Mouse (Mus musculus) intestine, embryonic 16.5 days (tissue): ENCODE results near the gene Bik. TPM values are rescaled to one million over a fixed set of nuclear protein-coding genes. Genes with fewer than 3 reads are reported as not detected.

Experiments
- ATAC-seq: fragments of 200-750 bp; cut with Nextera tagmentation; 2 replicates; pipeline ENCODE4 v1.8.0; 2017; ENCODE audit warnings: moderate TSS enrichment, moderate library complexity
- H3K27ac ChIP-seq: fragments of 300-500 bp; sonication (generic); 2 replicates; pipeline ENCODE4 v1.5.1; 2014; ENCODE audit warnings: mild to moderate bottlenecking, low read length
- H3K27me3 ChIP-seq: fragments of 300-500 bp; sonication (generic); replicated peaks from 2 replicates; pipeline ENCODE4 v1.6.1; 2014; ENCODE audit warnings: low read length, control low read depth, mixed read lengths; ENCODE audit not compliant: control insufficient read depth, insufficient read depth
- H3K36me3 ChIP-seq: fragments of 300-500 bp; sonication (generic); 2 replicates; pipeline ENCODE4 v1.6.1; 2014; ENCODE audit warnings: low read length, control low read depth; ENCODE audit not compliant: control insufficient read depth, insufficient read depth
- H3K4me1 ChIP-seq: fragments of 300-500 bp; sonication (generic); 2 replicates; pipeline ENCODE4 v1.6.1; 2014; ENCODE audit warnings: low read length, control low read depth, mixed read lengths; ENCODE audit not compliant: control insufficient read depth, insufficient read depth
- H3K4me2 ChIP-seq: fragments of 300-500 bp; sonication (generic); 2 replicates; pipeline ENCODE4 v1.6.1; 2014; ENCODE audit warnings: low read depth, low read length, control low read depth
- H3K4me3 ChIP-seq: fragments of 300-500 bp; sonication (generic); 2 replicates; pipeline ENCODE4 v1.5.1; 2014; ENCODE audit warnings: mild to moderate bottlenecking, low read length
- H3K9ac ChIP-seq: fragments of 300-500 bp; sonication (generic); 2 replicates; pipeline ENCODE4 v1.6.1; 2014; ENCODE audit warnings: low read depth, low read length
- H3K9me3 ChIP-seq: fragments of 300-500 bp; sonication (generic); 2 replicates; pipeline ENCODE4 v1.6.1; 2016; ENCODE audit warnings: low read length, control low read depth; ENCODE audit not compliant: control insufficient read depth
- WGBS: fragments of 180-500 bp; shearing (Covaris S2); extraction: QIAGEN DNeasy Blood & Tissue Kit; methylation state at CpG from one replicate; pipeline ENCODE4 v1.1.7; 2014; 5-methylcytosine and 5-hydroxymethylcytosine counted together
- polyA plus RNA-seq: library from polyadenylated mRNA; unstranded; fragments of >200 nt; fragmentation: Nextera tagmentation; extraction: Ambion mirVana; gene quantifications from 2 replicates; pipeline ENCODE4 v1.2.1, GENCODE M21; 2015

Gene Bik
- polyA plus RNA-seq, 1 experiment from 2014 or later, result 4.3 TPM

GRCm38 (mm10) chr15:83583419-83584156, 56.9 kb downstream of the Bik start:
- no peak overlapping the region for H3K27ac ChIP-seq
- 71% methylated on average over 8 of the region's 8 CpGs for WGBS
- H3K27me3 ChIP-seq, result no peaks in the 10 kb centered on the region
- ATAC-seq, result peak; percentile 48; the same call in 1 of the 2 replicates
- H3K4me2 ChIP-seq, result no peak overlapping the region
- peaks cover 32% of the 10 kb centered on the region for H3K36me3 ChIP-seq
- H3K4me3 ChIP-seq, result no peak overlapping the region
- peaks cover 8% of the 10 kb centered on the region; the same call in 1 of the 2 replicates for H3K9me3 ChIP-seq
- no peak overlapping the region for H3K9ac ChIP-seq
- 0 out of 2 replicates have a peak, but pooled peaks cover 2% of the 10 kb centered on the region for H3K4me1 ChIP-seq

DNA sequence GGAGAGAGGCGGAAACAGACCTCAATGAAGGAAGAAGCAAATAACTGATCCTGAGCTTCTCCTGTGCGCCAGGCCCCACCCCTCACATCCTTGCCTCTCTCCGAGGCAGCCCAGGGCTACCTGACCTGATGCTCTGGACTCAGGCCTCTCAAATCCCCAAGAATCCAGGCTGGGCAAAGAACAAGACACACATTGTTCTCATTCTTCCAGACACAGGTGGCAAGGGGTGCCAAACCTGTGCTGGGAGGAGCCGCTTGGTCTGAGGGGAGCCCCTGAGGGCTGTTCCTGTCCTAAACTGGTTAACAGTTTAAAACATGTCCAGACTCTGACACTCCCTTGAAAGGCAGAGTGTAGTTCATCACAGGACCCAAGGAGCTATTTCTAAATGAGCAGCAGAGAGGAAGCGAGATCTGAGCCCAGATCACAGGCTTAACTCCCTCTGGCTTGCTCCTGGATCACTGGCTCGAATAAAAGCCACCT, 58.1 kb downstream of the Bik start:
- WGBS, result 88% methylated on average over 6 of the region's 6 CpGs
- H3K4me3 ChIP-seq, result no peak overlapping the region
- H3K9ac ChIP-seq, result no peak overlapping the region
- no peak for ATAC-seq
- peaks cover 8% of the 10 kb centered on the region; the same call in 1 of the 2 replicates for H3K9me3 ChIP-seq
- peaks cover 25% of the 10 kb centered on the region for H3K36me3 ChIP-seq
- H3K4me2 ChIP-seq, result no peak overlapping the region
- H3K27me3 ChIP-seq, result no peaks in the 10 kb centered on the region
- H3K27ac ChIP-seq, result no peak overlapping the region
- H3K4me1 ChIP-seq, result 0 out of 2 replicates have a peak, but pooled peaks cover 3% of the 10 kb centered on the region

DNA sequence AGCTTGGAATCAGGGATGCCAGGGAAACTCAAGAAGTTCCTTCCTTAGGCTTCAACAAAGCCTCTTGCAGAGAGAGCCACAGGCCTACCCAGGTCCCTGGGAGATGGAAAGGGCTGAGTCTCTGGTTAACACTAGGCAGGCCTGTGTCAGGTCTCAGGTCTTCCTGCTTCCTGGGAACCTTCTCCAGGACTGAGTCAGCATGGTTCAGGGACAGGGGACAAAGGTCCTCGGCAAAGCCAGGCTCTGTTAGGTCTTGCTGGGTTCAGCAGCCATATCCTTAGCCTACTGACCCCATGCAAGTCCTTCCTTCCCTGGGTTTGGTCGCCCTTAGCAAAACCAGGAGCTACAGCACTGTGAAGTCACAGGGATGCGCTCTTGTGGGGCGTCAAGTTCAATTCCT, 64.2 kb downstream of the Bik start:
- Histone ChIP-seq H3K27me3 (no peaks in the 10 kb centered on the region), H3K9ac (no peak overlapping the region), H3K4me3 (no peak overlapping the region), H3K4me2 (no peak overlapping the region), H3K4me1 (peaks cover 34% of the 10 kb centered on the region), H3K9me3 (peaks cover 8% of the 10 kb centered on the region; the same call in 1 of the 2 replicates), H3K27ac (peak overlapping the region; percentile 36), H3K36me3 (peaks cover 11% of the 10 kb centered on the region)
- 82% methylated on average over 4 of the region's 4 CpGs for WGBS
- peak; percentile 31 for ATAC-seq

GRCm38 (mm10) chr15:83591758-83592157, 65.1 kb downstream of the Bik start:
- Histone ChIP-seq H3K4me3 (no peak overlapping the region), H3K4me1 (peaks cover 34% of the 10 kb centered on the region), H3K36me3 (peaks cover 3% of the 10 kb centered on the region), H3K4me2 (no peak overlapping the region), H3K9ac (no peak overlapping the region), H3K27me3 (no peaks in the 10 kb centered on the region), H3K27ac (no peak overlapping the region), H3K9me3 (no peaks in the 10 kb centered on the region)
- no peak for ATAC-seq
- 83% methylated on average over 6 of the region's 6 CpGs for WGBS

- H3K36me3 ChIP-seq, result no peaks in the 10 kb centered on the region
- H3K9me3 ChIP-seq, result no peaks in the 10 kb centered on the region
- peak overlapping the region; percentile 50 for H3K9ac ChIP-seq
- H3K4me3 ChIP-seq, result no peak overlapping the region
- H3K4me1 ChIP-seq, result peaks cover 34% of the 10 kb centered on the region
- 70% methylated on average over 8 of the region's 8 CpGs for WGBS
- no peaks in the 10 kb centered on the region for H3K27me3 ChIP-seq
- ATAC-seq, result no peak
- H3K4me2 ChIP-seq, result no peak overlapping the region
- H3K27ac ChIP-seq, result peak overlapping the region; percentile 52; the same call in 1 of the 2 replicates
Measured at GRCm38 (mm10) chr15:83592260-83593188, 65.9 kb downstream of the Bik start.

- H3K9me3 ChIP-seq, result no peaks in the 10 kb centered on the region
- no peak for ATAC-seq
- H3K4me1 ChIP-seq, result peaks cover 34% of the 10 kb centered on the region
- H3K9ac ChIP-seq, result peak overlapping the region; percentile 50
- no peaks in the 10 kb centered on the region for H3K27me3 ChIP-seq
- no peak overlapping the region; the same call in 1 of the 2 replicates for H3K4me2 ChIP-seq
- no peaks in the 10 kb centered on the region for H3K36me3 ChIP-seq
- H3K4me3 ChIP-seq, result no peak overlapping the region
- H3K27ac ChIP-seq, result peak overlapping the region; percentile 52; the same call in 1 of the 2 replicates
Measured at GRCm38 (mm10) chr15:83593189-83593585, 66.5 kb downstream of the Bik start.

GRCm38 (mm10) chr15:83593702-83594512, 67.2 kb downstream of the Bik start:
- peak; percentile 76 for ATAC-seq
- Histone ChIP-seq H3K36me3 (no peaks in the 10 kb centered on the region), H3K4me3 (peak overlapping the region; percentile 88), H3K27me3 (no peaks in the 10 kb centered on the region), H3K27ac (peak overlapping the region; percentile 8; the same call in 1 of the 2 replicates), H3K9me3 (no peaks in the 10 kb centered on the region), H3K4me1 (peaks cover 34% of the 10 kb centered on the region), H3K9ac (peak overlapping the region; percentile 85), H3K4me2 (peak overlapping the region; percentile 90)
- WGBS, result 13% methylated on average over 19 of the region's 19 CpGs
